Mouse (Mus musculus) left cerebral cortex, adult 8-10 months (tissue): ENCODE data around the gene Rasal2. TPM values are rescaled to one million over a fixed set of nuclear protein-coding genes. Genes with fewer than 3 reads are reported as not detected.

Experiments used
- DNase-seq, 2 experiments: peaks; one replicate each; pipeline ENCODE4 v3.0.0; 2022; ENCODE audit warnings: low spot score in 2 of 2
- total RNA-seq, 4 experiments: library from RNA; stranded (reverse); gene quantifications; 2 replicates each; pipeline ENCODE4 v1.2.4; 2022

The Rasal2 gene
- total RNA-seq, 4 experiments from 2014 or later: 72.5 to 78.8 (median 74.9) TPM

GRCm38 (mm10) chr1:157439973-157440641, 27.7 kb upstream of the Rasal2 start:
- no peak for DNase-seq

- no peak for DNase-seq
These were observed 26.7 kb upstream of the Rasal2 start for GRCm38 (mm10) chr1:157439101-157439500.

DNA sequence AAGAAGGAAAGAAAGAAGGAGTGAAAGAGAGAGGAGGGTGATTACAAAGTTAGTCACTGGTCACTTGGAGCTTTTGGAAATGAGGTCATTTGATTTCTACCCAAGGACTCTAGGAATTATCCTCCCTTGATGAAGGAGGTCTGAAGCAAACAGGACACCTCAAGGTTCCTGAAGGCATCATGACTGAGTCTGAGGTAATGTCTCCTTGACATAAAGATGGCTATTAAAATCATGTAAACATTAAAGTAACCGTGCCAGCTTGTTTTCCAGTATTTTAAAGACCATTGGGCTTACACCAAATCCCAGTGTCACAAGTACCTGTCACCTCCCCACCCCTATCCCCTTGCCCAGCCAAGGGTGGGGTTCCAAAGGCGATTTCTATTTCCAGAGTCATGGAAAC, 25.9 kb upstream of the Rasal2 start:
- no peak for DNase-seq

DNA sequence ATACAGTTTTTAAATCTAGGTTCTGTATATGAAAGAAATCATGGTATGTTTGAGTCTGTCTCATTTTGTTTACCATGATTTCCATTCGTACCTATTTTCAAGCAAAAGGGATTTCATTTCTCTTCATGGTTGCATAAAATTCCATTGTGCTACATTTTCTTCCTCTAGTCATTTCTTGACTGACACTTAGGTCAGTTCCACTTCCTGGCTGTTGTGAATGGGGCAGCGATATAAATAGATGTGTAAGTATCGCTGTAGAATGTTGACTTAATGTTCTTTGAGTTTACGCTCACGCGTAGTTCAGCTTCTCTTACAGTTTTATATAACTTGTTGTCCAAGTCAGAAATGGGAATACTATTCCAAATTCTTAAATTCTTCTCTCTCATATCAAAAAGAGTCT, 23.5 kb upstream of the Rasal2 start:
- no peak for DNase-seq

GRCm38 (mm10) chr1:157434404-157434803, 22.0 kb upstream of the Rasal2 start:
- no peak for DNase-seq

DNA sequence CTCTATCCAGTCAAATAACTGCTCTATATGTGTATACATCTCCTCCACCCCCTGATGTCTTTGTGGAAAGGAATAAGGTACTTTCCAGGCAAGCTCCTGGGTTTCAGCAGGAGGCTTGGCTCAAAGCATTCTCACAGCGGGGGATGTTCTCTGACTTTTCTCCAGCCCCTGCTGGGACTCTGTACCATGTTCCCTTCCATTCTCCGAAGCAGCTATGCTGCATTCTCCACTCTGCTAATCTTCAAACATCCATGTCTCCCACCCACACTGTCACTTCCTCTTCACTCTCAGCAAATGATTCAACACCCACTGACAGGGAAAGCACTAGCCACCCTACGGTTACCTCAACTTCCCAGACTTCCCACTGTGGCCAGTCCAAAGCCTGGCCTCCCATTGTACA, 20.9 kb upstream of the Rasal2 start:
- DNase-seq: peak in 1 of 2 experiments; percentile 28

GRCm38 (mm10) chr1:157428366-157428765, 16.0 kb upstream of the Rasal2 start:
- no peak for DNase-seq

DNA sequence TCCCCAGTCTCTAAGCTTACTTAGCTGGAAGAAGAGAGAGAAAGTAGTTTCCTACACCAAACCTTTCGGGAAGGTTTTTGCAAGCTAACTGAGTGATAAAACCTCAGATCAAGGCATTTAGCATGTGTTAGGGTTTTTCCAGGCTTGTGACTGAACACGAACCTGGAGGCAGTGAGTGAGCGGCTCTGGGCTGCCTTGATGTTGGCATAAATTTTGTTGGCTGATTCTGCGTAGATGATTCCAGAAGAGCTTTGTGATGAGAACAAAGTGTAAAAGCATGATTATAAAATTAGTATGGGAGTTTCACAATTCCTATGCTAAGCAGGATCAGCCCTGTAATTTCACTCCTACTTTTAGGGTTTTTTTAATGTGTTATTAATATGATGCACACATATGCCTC, 15.2 kb upstream of the Rasal2 start:
- peak in 1 of 2 experiments; percentile 38 for DNase-seq

GRCm38 (mm10) chr1:157426933-157427332, 14.5 kb upstream of the Rasal2 start:
- DNase-seq: no peak

DNA sequence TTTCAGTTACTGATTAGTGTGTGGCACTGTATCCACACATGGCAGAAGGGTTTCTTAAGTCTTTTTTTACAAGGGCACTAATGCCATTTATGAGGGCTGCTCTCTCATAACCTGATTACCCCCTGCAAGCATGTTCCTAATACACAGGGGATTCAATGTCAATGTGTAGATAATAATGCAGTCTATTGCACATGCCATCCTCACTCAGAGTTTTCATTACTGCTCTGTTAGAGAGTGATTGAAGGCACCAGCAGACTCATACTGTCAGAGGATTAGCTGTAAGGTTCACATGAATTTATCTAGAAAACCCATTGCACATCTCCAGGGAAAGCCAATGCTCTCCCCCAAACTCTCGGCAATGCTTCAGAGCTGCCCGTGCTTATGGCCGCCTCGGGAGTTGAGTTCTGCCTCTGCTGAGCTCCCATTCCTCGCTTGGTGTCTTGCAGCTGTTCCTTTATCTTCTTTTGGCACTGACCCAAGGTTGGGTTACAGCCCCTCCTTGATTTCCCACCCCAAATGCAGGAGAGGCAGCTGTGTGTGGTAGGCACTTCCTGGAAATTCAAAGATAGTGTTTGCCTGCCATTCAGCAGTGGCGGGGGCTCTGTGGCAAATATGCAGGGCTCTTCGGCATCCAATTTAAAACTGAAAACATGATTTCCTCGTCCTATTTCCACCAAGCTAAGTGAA, 13.5 kb upstream of the Rasal2 start:
- peak in 1 of 2 experiments; percentile 7 for DNase-seq

DNA sequence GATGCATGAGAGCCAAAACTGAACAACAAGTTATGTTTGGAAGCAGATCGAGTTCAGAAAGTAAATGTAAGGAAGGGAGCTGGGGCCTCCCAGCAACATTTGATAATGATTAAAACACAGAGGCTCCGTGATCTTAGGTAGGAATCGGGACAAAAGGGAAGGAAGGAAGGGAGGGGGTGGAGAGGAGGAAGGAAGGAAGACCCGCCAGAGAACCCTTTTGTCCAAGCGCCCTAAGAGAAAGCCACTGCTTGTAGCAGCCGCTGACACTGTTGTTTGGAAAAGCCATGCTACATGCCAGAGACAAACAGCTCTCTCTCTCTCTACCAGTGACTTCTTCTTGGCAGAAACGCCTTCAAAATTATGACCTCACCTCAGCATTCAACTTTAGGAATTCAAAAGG, 5.5 kb upstream of the Rasal2 start:
- DNase-seq: no peak

DNA sequence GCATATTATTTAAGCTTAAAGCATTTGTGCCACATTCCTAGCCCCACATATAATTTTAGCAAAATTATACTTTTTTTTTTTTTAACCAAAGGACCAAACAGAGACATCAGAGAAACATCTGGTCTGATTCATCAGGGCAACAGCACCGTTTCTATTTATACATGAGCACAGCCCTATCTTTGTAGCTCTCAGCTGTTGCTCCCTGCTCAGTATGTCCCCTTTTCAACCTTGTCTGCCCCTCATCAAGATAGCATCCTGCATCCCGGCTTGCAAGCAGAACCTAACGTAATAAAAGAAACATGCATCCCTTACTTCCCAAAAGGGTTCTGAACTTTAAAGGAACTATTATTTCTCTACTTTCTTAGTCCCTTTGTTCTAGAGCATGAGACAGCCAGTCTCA, 5.0 kb upstream of the Rasal2 start:
- no peak for DNase-seq

DNA sequence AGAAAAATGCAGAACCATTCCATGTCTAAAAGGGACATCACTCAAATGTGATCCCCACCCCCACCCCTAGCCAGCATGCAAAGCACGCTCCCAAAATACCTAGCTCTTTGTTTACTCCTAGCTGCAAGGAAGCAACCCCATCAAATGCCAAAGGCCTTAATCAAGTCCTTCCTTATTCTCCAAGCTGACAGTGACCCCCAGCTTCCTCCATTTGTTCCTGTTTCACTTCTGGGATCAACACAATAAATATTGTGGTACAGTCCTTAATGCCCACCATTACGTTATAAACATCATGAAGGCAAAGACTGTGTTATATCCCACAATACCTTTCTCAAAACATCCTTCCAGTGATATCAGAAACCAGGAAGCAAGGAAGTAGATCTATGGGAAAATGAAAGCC, 4.2 kb upstream of the Rasal2 start:
- no peak for DNase-seq

- no peak for DNase-seq
These were observed 3.4 kb upstream of the Rasal2 start for GRCm38 (mm10) chr1:157415771-157416170.

GRCm38 (mm10) chr1:157411711-157412380, 549 bp downstream of the Rasal2 start:
- DNase-seq: peak; percentile 46 to 50

- no peak for DNase-seq
These were observed 1.1 kb downstream of the Rasal2 start for GRCm38 (mm10) chr1:157411341-157411710.

DNA sequence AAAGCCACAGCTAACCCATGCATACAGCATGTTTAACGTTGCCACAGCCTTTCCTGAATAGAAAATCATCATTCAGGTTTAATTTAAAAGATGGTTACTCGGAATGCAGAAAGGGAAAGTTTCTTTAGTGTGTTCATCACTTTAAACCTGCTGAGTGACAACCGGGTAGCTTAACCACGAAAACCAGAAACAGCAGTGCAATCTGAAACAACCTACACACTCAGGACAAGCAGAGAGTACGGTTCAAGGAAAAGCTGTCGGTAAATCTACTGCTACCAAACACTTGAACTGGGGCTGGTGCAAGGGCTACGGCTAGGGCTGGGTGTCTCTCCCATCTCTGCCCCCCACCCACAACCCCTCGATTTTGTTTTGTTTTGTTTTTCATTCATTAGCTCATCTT, 1.5 kb downstream of the Rasal2 start:
- DNase-seq: no peak

- no peak for DNase-seq
These were observed 2.7 kb downstream of the Rasal2 start for GRCm38 (mm10) chr1:157409648-157410047.

DNA sequence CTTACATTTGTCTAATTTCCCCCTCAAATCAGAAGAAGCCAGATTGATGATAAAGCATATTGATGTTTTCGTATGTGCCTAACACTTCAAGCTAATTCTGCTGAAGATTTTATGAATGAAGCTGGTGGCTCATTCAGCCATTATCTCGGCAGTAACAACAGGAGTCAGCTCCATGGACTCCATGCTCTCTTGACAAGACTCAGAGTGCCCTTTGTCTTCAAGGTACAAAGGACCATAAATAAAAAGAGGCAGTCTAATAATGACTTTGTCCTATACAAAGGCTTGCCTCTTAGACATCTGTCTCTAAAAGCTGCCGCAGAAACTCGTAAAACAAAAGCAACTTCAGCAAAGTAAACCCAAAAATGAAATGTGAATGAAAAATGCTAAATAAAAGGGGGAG, 24.4 kb downstream of the Rasal2 start:
- DNase-seq: no peak

DNA sequence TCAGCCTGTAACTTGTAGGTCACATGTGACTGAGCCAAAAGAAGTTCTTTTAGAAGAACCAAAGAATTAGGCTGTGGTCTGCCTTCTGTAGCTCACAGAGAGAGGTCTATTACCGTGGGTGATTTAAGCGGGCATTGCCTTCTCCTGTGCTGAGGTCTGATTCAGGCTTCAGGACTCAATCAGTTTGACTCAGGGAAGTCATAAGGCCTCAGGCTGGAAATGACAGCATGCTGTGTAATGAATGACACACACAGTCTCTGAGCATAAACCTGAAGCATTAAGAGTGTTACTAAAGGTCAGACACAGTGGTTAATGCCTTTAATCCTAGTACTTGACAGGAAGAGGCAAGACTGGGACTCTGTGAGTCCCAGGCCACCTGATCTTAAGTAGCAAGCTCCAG, 31.7 kb downstream of the Rasal2 start:
- no peak for DNase-seq

GRCm38 (mm10) chr1:157370397-157370796, 42.0 kb downstream of the Rasal2 start:
- no peak for DNase-seq

DNA sequence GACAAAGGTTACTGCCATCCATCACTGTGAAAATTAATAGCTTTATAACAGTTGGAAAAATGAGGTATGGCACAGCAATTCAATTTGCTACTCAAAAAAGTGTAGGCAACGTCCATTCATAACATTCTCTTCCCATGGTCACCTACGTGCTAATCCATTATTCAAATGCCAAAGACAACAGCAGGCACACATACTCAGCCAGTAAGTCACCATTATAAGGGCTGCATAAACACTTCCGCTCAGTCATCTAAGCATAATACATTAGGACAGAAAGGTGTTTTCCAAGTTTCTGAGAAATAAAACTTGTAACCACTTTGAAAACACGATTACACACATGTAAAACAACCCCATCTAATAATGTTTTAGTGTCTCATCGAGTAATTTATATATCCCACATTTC, 44.1 kb downstream of the Rasal2 start:
- DNase-seq: no peak

GRCm38 (mm10) chr1:157346661-157347060, 65.7 kb downstream of the Rasal2 start:
- DNase-seq: no peak
